Mouse (Mus musculus) C2C12 (cell line): Measurements from ENCODE around the gene Gm20388.

Source experiments
- CEBPB ChIP-seq: IDR thresholded peaks from one replicate; pipeline ENCODE4 v1.6.1; 2011; ENCODE audit warnings: low read depth, mild to moderate bottlenecking, control low read depth, moderate library complexity
- CTCF ChIP-seq: IDR thresholded peaks from one replicate; pipeline ENCODE4 v1.5.1; 2011; ENCODE audit not compliant: control insufficient read depth, insufficient read depth, insufficient read length
- USF1 ChIP-seq: IDR thresholded peaks from one replicate; pipeline ENCODE4 v1.6.1; 2011; ENCODE audit warnings: low read depth, mild to moderate bottlenecking, control low read depth, moderate library complexity

DNA sequence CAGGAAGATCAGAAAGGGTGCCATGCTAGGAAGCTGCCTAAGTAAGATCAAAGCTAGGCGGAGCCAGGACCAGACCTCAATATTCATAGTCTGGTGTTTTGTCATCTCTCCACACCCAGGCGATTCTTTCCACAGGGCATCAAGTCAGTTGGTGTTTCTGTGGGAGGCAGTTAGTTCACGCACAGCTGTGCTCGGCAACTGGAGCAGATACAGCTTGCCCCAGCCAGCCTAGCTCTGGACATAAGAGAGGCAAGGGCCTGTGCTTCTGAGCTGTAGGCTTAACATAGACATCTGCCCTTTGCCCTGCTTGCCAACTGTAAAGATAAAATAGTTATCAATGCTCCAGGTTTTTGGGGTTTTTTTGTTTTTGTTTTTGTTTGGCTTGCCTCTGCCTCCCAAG is 3721.6 kb downstream of the Gm20388 start:
- TF ChIP-seq USF1 (no peak), CTCF (no peak), CEBPB (no peak)
